Mouse (Mus musculus) midbrain, embryonic 12.5 days (tissue): ENCODE measurements at regions not wholly inside any gene's neighbourhood (a gene's known extent, or its start where the extent isn't known, plus 50 kb on each side); places are given as distances from the start of the nearest gene placed in this dataset.

Source experiments
- ATAC-seq: fragments of 200-750 bp; cut with Nextera tagmentation; 2 replicates; pipeline ENCODE4 v1.8.0; 2017; ENCODE audit warnings: low read depth, moderate TSS enrichment, moderate library complexity; ENCODE audit not compliant: low FRiP score
- H3K27ac ChIP-seq: fragments of 300-500 bp; sonication (generic); replicated peaks from 2 replicates; pipeline ENCODE4 v1.5.1; 2016; ENCODE audit warnings: mild to moderate bottlenecking
- H3K27me3 ChIP-seq: fragments of 300-500 bp; sonication (generic); 2 replicates; pipeline ENCODE4 v1.6.1; 2016; ENCODE audit warnings: mild to moderate bottlenecking
- H3K36me3 ChIP-seq: fragments of 300-500 bp; sonication (generic); 2 replicates; pipeline ENCODE4 v1.6.1; 2016
- H3K4me1 ChIP-seq: fragments of 300-500 bp; sonication (generic); 2 replicates; pipeline ENCODE4 v1.6.1; 2016
- H3K4me2 ChIP-seq: fragments of 300-500 bp; sonication (generic); replicated peaks from 2 replicates; pipeline ENCODE4 v1.6.1; 2016; ENCODE audit warnings: mild to moderate bottlenecking, moderate library complexity
- H3K4me3 ChIP-seq: fragments of 300-500 bp; sonication (generic); 2 replicates; pipeline ENCODE4 v1.5.1; 2016; ENCODE audit warnings: mild to moderate bottlenecking
- H3K9ac ChIP-seq: fragments of 300-500 bp; sonication (generic); replicated peaks from 2 replicates; pipeline ENCODE4 v1.6.1; 2016; ENCODE audit warnings: mild to moderate bottlenecking, moderate library complexity
- H3K9me3 ChIP-seq: fragments of 300-500 bp; sonication (generic); 2 replicates; pipeline ENCODE4 v1.6.1; 2016; ENCODE audit warnings: mild to moderate bottlenecking
- WGBS: fragments of 180-500 bp; shearing (Covaris S2); methylation state at CpG from one replicate; pipeline ENCODE4 v1.1.7; 2016; 5-methylcytosine and 5-hydroxymethylcytosine counted together

GRCm38 (mm10) chr13:11490766-11491165 lies 616.0 kb downstream of the Ryr2 start:
- no peaks in the 10 kb centered on the region for H3K9me3 ChIP-seq
- no peaks in the 10 kb centered on the region for H3K4me1 ChIP-seq
- no peak overlapping the region for H3K27ac ChIP-seq
- no peak overlapping the region for H3K9ac ChIP-seq
- H3K4me2 ChIP-seq: no peak overlapping the region
- 86% methylated on average over 3 of the region's 3 CpGs for whole genome bisulfite sequencing
- no peak overlapping the region for H3K4me3 ChIP-seq
- no peaks in the 10 kb centered on the region for H3K27me3 ChIP-seq
- ATAC-seq: no peak
- no peaks in the 10 kb centered on the region for H3K36me3 ChIP-seq

- no peak overlapping the region for H3K4me2 ChIP-seq
- H3K4me1 ChIP-seq: no peaks in the 10 kb centered on the region
- H3K9me3 ChIP-seq: no peaks in the 10 kb centered on the region
- no peak overlapping the region for H3K4me3 ChIP-seq
- no peaks in the 10 kb centered on the region for H3K27me3 ChIP-seq
- no peak for ATAC-seq
- H3K9ac ChIP-seq: no peak overlapping the region
- no peak overlapping the region for H3K27ac ChIP-seq
- no peaks in the 10 kb centered on the region for H3K36me3 ChIP-seq
- 89% methylated on average over 1 of the region's 1 CpGs for WGBS
Measured at GRCm38 (mm10) chr13:11483142-11483541, 623.6 kb downstream of the Ryr2 start.

GRCm38 (mm10) chr13:11482701-11483100 lies 624.0 kb downstream of the Ryr2 start:
- no peaks in the 10 kb centered on the region for H3K36me3 ChIP-seq
- 46% methylated on average over 3 of the region's 3 CpGs for WGBS
- H3K9me3 ChIP-seq: no peaks in the 10 kb centered on the region
- H3K4me1 ChIP-seq: no peaks in the 10 kb centered on the region
- H3K27ac ChIP-seq: no peak overlapping the region
- no peaks in the 10 kb centered on the region for H3K27me3 ChIP-seq
- H3K4me3 ChIP-seq: no peak overlapping the region
- H3K4me2 ChIP-seq: no peak overlapping the region
- no peak for ATAC-seq
- no peak overlapping the region for H3K9ac ChIP-seq

- WGBS: 91% methylated on average over 2 of the region's 2 CpGs
- no peak for ATAC-seq
- Histone ChIP-seq H3K4me1 (no peaks in the 10 kb centered on the region), H3K27ac (no peak overlapping the region), H3K9me3 (no peaks in the 10 kb centered on the region), H3K9ac (no peak overlapping the region), H3K36me3 (no peaks in the 10 kb centered on the region), H3K4me3 (no peak overlapping the region), H3K4me2 (no peak overlapping the region), H3K27me3 (no peaks in the 10 kb centered on the region)
Measured at GRCm38 (mm10) chr13:11460251-11460650, 646.5 kb downstream of the Ryr2 start.

GRCm38 (mm10) chr13:11455113-11455512 lies 651.6 kb downstream of the Ryr2 start:
- Histone ChIP-seq H3K9ac (no peak overlapping the region), H3K36me3 (no peaks in the 10 kb centered on the region), H3K9me3 (no peaks in the 10 kb centered on the region), H3K4me3 (no peak overlapping the region), H3K4me1 (no peaks in the 10 kb centered on the region), H3K27me3 (no peaks in the 10 kb centered on the region), H3K4me2 (no peak overlapping the region), H3K27ac (no peak overlapping the region)
- 80% methylated on average over 3 of the region's 3 CpGs for WGBS
- no peak for ATAC-seq

- H3K9ac ChIP-seq: no peak overlapping the region
- no peak for ATAC-seq
- H3K4me2 ChIP-seq: no peak overlapping the region
- H3K27ac ChIP-seq: no peak overlapping the region
- no peaks in the 10 kb centered on the region for H3K9me3 ChIP-seq
- no peak overlapping the region for H3K4me3 ChIP-seq
- no peaks in the 10 kb centered on the region for H3K36me3 ChIP-seq
- H3K4me1 ChIP-seq: no peaks in the 10 kb centered on the region
- H3K27me3 ChIP-seq: no peaks in the 10 kb centered on the region
- 79% methylated on average over 2 of the region's 2 CpGs for WGBS
Measured at GRCm38 (mm10) chr13:11452448-11452847, 654.3 kb downstream of the Ryr2 start.

GRCm38 (mm10) chr13:11432465-11433339 lies 674.0 kb downstream of the Ryr2 start:
- ATAC-seq: no peak
- no peak overlapping the region for H3K27ac ChIP-seq
- no peaks in the 10 kb centered on the region for H3K9me3 ChIP-seq
- H3K4me3 ChIP-seq: no peak overlapping the region
- WGBS: 84% methylated on average over 7 of the region's 7 CpGs
- no peak overlapping the region for H3K4me2 ChIP-seq
- no peaks in the 10 kb centered on the region for H3K36me3 ChIP-seq
- no peaks in the 10 kb centered on the region for H3K4me1 ChIP-seq
- no peak overlapping the region for H3K9ac ChIP-seq
- no peaks in the 10 kb centered on the region for H3K27me3 ChIP-seq

GRCm38 (mm10) chr13:11426820-11427219 lies 679.9 kb downstream of the Ryr2 start:
- no peaks in the 10 kb centered on the region for H3K4me1 ChIP-seq
- no peak overlapping the region for H3K4me3 ChIP-seq
- no peaks in the 10 kb centered on the region for H3K36me3 ChIP-seq
- ATAC-seq: no peak
- H3K9ac ChIP-seq: no peak overlapping the region
- H3K4me2 ChIP-seq: no peak overlapping the region
- no peaks in the 10 kb centered on the region for H3K27me3 ChIP-seq
- no peaks in the 10 kb centered on the region for H3K9me3 ChIP-seq
- H3K27ac ChIP-seq: no peak overlapping the region

GRCm38 (mm10) chr13:11392027-11392426 lies 714.7 kb downstream of the Ryr2 start:
- Histone ChIP-seq H3K9ac (no peak overlapping the region), H3K4me1 (no peaks in the 10 kb centered on the region), H3K9me3 (0 out of 2 replicates have a peak, but pooled peaks cover 3% of the 10 kb centered on the region), H3K27ac (no peak overlapping the region), H3K4me3 (no peak overlapping the region), H3K27me3 (no peaks in the 10 kb centered on the region), H3K4me2 (no peak overlapping the region), H3K36me3 (no peaks in the 10 kb centered on the region)
- 67% methylated on average over 2 of the region's 2 CpGs for whole genome bisulfite sequencing
- ATAC-seq: no peak

- H3K4me2 ChIP-seq: no peak overlapping the region
- no peaks in the 10 kb centered on the region for H3K36me3 ChIP-seq
- H3K9ac ChIP-seq: no peak overlapping the region
- H3K4me1 ChIP-seq: no peaks in the 10 kb centered on the region
- peaks cover 5% of the 10 kb centered on the region; the same call in 1 of the 2 replicates for H3K9me3 ChIP-seq
- no peak overlapping the region for H3K27ac ChIP-seq
- no peak overlapping the region for H3K4me3 ChIP-seq
- ATAC-seq: no peak
- no peaks in the 10 kb centered on the region for H3K27me3 ChIP-seq
Measured at GRCm38 (mm10) chr13:11375452-11375851, 731.3 kb downstream of the Ryr2 start.

- no peaks in the 10 kb centered on the region for H3K36me3 ChIP-seq
- no peaks in the 10 kb centered on the region for H3K9me3 ChIP-seq
- no peak overlapping the region for H3K27ac ChIP-seq
- H3K4me3 ChIP-seq: no peak overlapping the region
- no peaks in the 10 kb centered on the region for H3K4me1 ChIP-seq
- no peaks in the 10 kb centered on the region for H3K27me3 ChIP-seq
- 72% methylated on average over 1 of the region's 1 CpGs for WGBS
- no peak overlapping the region for H3K4me2 ChIP-seq
- no peak overlapping the region for H3K9ac ChIP-seq
- no peak for ATAC-seq
Measured at GRCm38 (mm10) chr13:11369456-11369855, 737.3 kb downstream of the Ryr2 start.

GRCm38 (mm10) chr13:11362872-11363271 lies 743.9 kb downstream of the Ryr2 start:
- peak; percentile 38; the same call in 1 of the 2 replicates for ATAC-seq
- Histone ChIP-seq H3K9ac (no peak overlapping the region), H3K4me2 (no peak overlapping the region), H3K36me3 (no peaks in the 10 kb centered on the region), H3K4me3 (no peak overlapping the region), H3K27me3 (no peaks in the 10 kb centered on the region), H3K27ac (no peak overlapping the region), H3K4me1 (no peaks in the 10 kb centered on the region), H3K9me3 (no peaks in the 10 kb centered on the region)
- 69% methylated on average over 3 of the region's 3 CpGs for WGBS

- Histone ChIP-seq H3K27ac (no peak overlapping the region), H3K4me2 (no peak overlapping the region), H3K4me1 (0 out of 2 replicates have a peak, but pooled peaks cover 8% of the 10 kb centered on the region), H3K9ac (no peak overlapping the region), H3K9me3 (no peaks in the 10 kb centered on the region), H3K27me3 (no peaks in the 10 kb centered on the region), H3K4me3 (no peak overlapping the region), H3K36me3 (no peaks in the 10 kb centered on the region)
- 50% methylated on average over 4 of the region's 4 CpGs for WGBS
- ATAC-seq: peak; percentile 57
Measured at GRCm38 (mm10) chr13:11348502-11348849, 758.3 kb downstream of the Ryr2 start.
